Mouse (Mus musculus) olfactory bulb, adult 2 months (tissue): ENCODE measurements around the gene Slc25a4.

Experiments
- CTCF ChIP-seq: fragments of 200-500 bp; IDR thresholded peaks from 2 replicates; pipeline ENCODE4 v1.5.1; 2012; ENCODE audit warnings: low read depth, mild to moderate bottlenecking, low read length, moderate library complexity; ENCODE audit not compliant: insufficient read depth
- POLR2A ChIP-seq: fragments of 200-500 bp; IDR thresholded peaks from 2 replicates; pipeline ENCODE4 v1.6.1; 2012; ENCODE audit warnings: mild to moderate bottlenecking, low read depth, low read length, moderate library complexity; ENCODE audit not compliant: insufficient read depth

DNA sequence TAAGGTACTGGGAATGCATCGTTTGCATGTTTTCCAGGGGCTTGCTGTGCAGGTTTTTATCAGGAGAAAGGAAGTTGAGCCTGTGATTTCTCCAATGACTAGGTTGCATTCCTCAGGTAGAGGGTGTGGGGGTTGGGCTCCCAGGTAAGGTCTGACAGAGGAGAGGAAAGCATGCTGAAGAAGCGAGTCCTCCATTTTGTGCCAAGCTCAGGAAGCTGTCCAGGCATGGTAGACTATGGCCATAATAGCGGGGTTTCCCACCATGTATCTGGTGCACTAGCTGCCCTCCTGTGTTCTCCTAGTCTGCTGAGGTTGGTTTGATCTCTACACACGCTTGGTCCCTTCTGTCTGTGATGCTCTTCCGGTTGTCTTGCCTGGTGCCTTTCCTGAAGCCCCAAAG, 13.4 kb downstream of the Slc25a4 start:
- TF ChIP-seq CTCF (no peak), POLR2A (no peak)
